Mouse (Mus musculus) heart, embryonic 11.5 days (tissue): ENCODE results near the gene Kctd12b. TPM values are rescaled to one million over a fixed set of nuclear protein-coding genes. Genes with fewer than 3 reads are reported as not detected.

Experiments
- ATAC-seq: fragments of 200-750 bp; cut with Nextera tagmentation; replicated peaks from 2 replicates; pipeline ENCODE4 v1.8.0; 2017; ENCODE audit warnings: moderate library complexity; ENCODE audit not compliant: insufficient number of reproducible peaks, low FRiP score, low TSS enrichment
- H3K27ac ChIP-seq: fragments of 300-500 bp; sonication (generic); 2 replicates; pipeline ENCODE4 v1.5.1; 2014; ENCODE audit warnings: mild to moderate bottlenecking, low read depth, low read length
- H3K27me3 ChIP-seq: fragments of 300-500 bp; sonication (generic); 2 replicates; pipeline ENCODE4 v1.6.1; 2014; ENCODE audit warnings: mild to moderate bottlenecking, low read length, mixed read lengths; ENCODE audit not compliant: control insufficient read depth, insufficient read depth
- H3K36me3 ChIP-seq: fragments of 300-500 bp; sonication (generic); 2 replicates; pipeline ENCODE4 v1.6.1; 2014; ENCODE audit warnings: mild to moderate bottlenecking, low read length, moderate library complexity, mixed read lengths; ENCODE audit not compliant: control insufficient read depth, insufficient read depth
- H3K4me1 ChIP-seq: fragments of 300-500 bp; sonication (generic); 2 replicates; pipeline ENCODE4 v1.6.1; 2014; ENCODE audit warnings: low read length; ENCODE audit not compliant: control insufficient read depth, insufficient read depth
- H3K4me2 ChIP-seq: fragments of 300-500 bp; sonication (generic); 2 replicates; pipeline ENCODE4 v1.6.1; 2014; ENCODE audit warnings: mild to moderate bottlenecking, moderate library complexity
- H3K4me3 ChIP-seq: fragments of 300-500 bp; sonication (generic); 2 replicates; pipeline ENCODE4 v1.5.1; 2014; ENCODE audit warnings: low read depth, low read length
- H3K9ac ChIP-seq: fragments of 300-500 bp; sonication (generic); 2 replicates; pipeline ENCODE4 v1.6.1; 2014; ENCODE audit warnings: mild to moderate bottlenecking, low read depth, low read length, moderate library complexity
- H3K9me3 ChIP-seq: fragments of 300-500 bp; sonication (generic); replicated peaks from 2 replicates; pipeline ENCODE4 v1.6.1; 2016; ENCODE audit warnings: low read length; ENCODE audit not compliant: control insufficient read depth
- WGBS: fragments of 180-500 bp; shearing (Covaris S2); extraction: QIAGEN DNeasy Blood & Tissue Kit; methylation state at CpG from one replicate; pipeline ENCODE4 v1.1.7; 2014; ENCODE audit not compliant: insufficient replicate concordance; 5-methylcytosine and 5-hydroxymethylcytosine counted together
- polyA plus RNA-seq: library from polyadenylated mRNA; unstranded; fragments of >200 nt; fragmentation: Nextera tagmentation; extraction: Ambion mirVana; gene quantifications from 2 replicates; pipeline ENCODE4 v1.2.1, GENCODE M21; 2014

The Kctd12b gene
- polyA plus RNA-seq, result 2.5 and 4.3 TPM in 2 replicates

GRCm38 (mm10) chrX:153695782-153696395 is at the start of gene Kctd12b:
TSS of gene Kctd12b (minus strand) at chrX:153696391.
- Histone ChIP-seq H3K4me2 (peak within 1 kb of the TSS; percentile 55), H3K27ac (0 out of 2 replicates have a peak within 1 kb of the TSS, but pooled peaks have one; percentile 35), H3K4me3 (peak within 1 kb of the TSS; percentile 37), H3K4me1 (no peaks in the 10 kb centered on the region), H3K9me3 (no peaks in the 10 kb centered on the region), H3K36me3 (no peaks in the 10 kb centered on the region), H3K9ac (peak within 1 kb of the TSS; percentile 60; the same call in 1 of the 2 replicates), H3K27me3 (no peaks in the 10 kb centered on the region)
- 22% methylated on average over 11 of the region's 11 CpGs for WGBS
- no peak for ATAC-seq

- no peak for ATAC-seq
- no peaks in the 10 kb centered on the region for H3K4me1 ChIP-seq
- WGBS, result 82% methylated on average over 3 of the region's 3 CpGs
- no peaks in the 10 kb centered on the region for H3K27me3 ChIP-seq
- H3K4me2 ChIP-seq, result no peak overlapping the region
- no peaks in the 10 kb centered on the region for H3K9me3 ChIP-seq
- H3K4me3 ChIP-seq, result no peak overlapping the region
- H3K27ac ChIP-seq, result no peak overlapping the region
- H3K9ac ChIP-seq, result no peak overlapping the region
- no peaks in the 10 kb centered on the region for H3K36me3 ChIP-seq
Observed at GRCm38 (mm10) chrX:153742493-153742892, 46.3 kb upstream of the Kctd12b start.

- no peak overlapping the region for H3K9ac ChIP-seq
- ATAC-seq, result no peak
- no peak overlapping the region for H3K27ac ChIP-seq
- H3K27me3 ChIP-seq, result no peaks in the 10 kb centered on the region
- no peak overlapping the region for H3K4me2 ChIP-seq
- WGBS, result 74% methylated on average over 4 of the region's 4 CpGs
- no peak overlapping the region for H3K4me3 ChIP-seq
- no peaks in the 10 kb centered on the region for H3K9me3 ChIP-seq
- H3K36me3 ChIP-seq, result no peaks in the 10 kb centered on the region
- no peaks in the 10 kb centered on the region for H3K4me1 ChIP-seq
Observed at GRCm38 (mm10) chrX:153735697-153736096, 39.5 kb upstream of the Kctd12b start.

GRCm38 (mm10) chrX:153724400-153724799 is 28.2 kb upstream of the Kctd12b start:
- Histone ChIP-seq H3K4me2 (peak overlapping the region; percentile 59), H3K4me1 (no peaks in the 10 kb centered on the region), H3K27me3 (no peaks in the 10 kb centered on the region), H3K27ac (no peak overlapping the region), H3K36me3 (no peaks in the 10 kb centered on the region), H3K4me3 (peak overlapping the region; percentile 53), H3K9me3 (no peaks in the 10 kb centered on the region), H3K9ac (no peak overlapping the region)
- no peak for ATAC-seq
- 34% methylated on average over 3 of the region's 3 CpGs for WGBS

GRCm38 (mm10) chrX:153723110-153723916 is 27.1 kb upstream of the Kctd12b start, which contains the start of gene Nbdy:
TSS of gene Nbdy (plus strand) at chrX:153723590.
- no peaks in the 10 kb centered on the region for H3K4me1 ChIP-seq
- peak within 1 kb of the TSS; percentile 50; the same call in 1 of the 2 replicates for H3K27ac ChIP-seq
- no peaks in the 10 kb centered on the region for H3K27me3 ChIP-seq
- H3K9me3 ChIP-seq, result no peaks in the 10 kb centered on the region
- H3K9ac ChIP-seq, result peak within 1 kb of the TSS; percentile 75
- H3K4me2 ChIP-seq, result peak within 1 kb of the TSS; percentile 59
- WGBS, result 11% methylated on average over 31 of the region's 32 CpGs
- H3K4me3 ChIP-seq, result peak within 1 kb of the TSS; percentile 53
- ATAC-seq, result peak; percentile 81
- no peaks in the 10 kb centered on the region for H3K36me3 ChIP-seq

- Histone ChIP-seq H3K27me3 (no peaks in the 10 kb centered on the region), H3K4me1 (no peaks in the 10 kb centered on the region), H3K36me3 (no peaks in the 10 kb centered on the region), H3K9ac (no peak overlapping the region), H3K4me3 (no peak overlapping the region), H3K4me2 (no peak overlapping the region), H3K27ac (no peak overlapping the region), H3K9me3 (no peaks in the 10 kb centered on the region)
- WGBS, result 28% methylated on average over 4 of the region's 4 CpGs
- no peak for ATAC-seq
Observed at GRCm38 (mm10) chrX:153719602-153720001, 23.4 kb upstream of the Kctd12b start.

- no peak overlapping the region for H3K9ac ChIP-seq
- 69% methylated on average over 2 of the region's 2 CpGs for WGBS
- no peak for ATAC-seq
Observed at GRCm38 (mm10) chrX:153716716-153717115, 20.5 kb upstream of the Kctd12b start.

GRCm38 (mm10) chrX:153707735-153708134 is 11.5 kb upstream of the Kctd12b start:
- no peaks in the 10 kb centered on the region for H3K36me3 ChIP-seq
- no peaks in the 10 kb centered on the region for H3K9me3 ChIP-seq
- H3K9ac ChIP-seq, result no peak overlapping the region
- no peaks in the 10 kb centered on the region for H3K4me1 ChIP-seq
- no peak overlapping the region for H3K4me2 ChIP-seq
- WGBS, result 25% methylated on average over 4 of the region's 4 CpGs
- no peak overlapping the region for H3K27ac ChIP-seq
- no peaks in the 10 kb centered on the region for H3K27me3 ChIP-seq
- H3K4me3 ChIP-seq, result no peak overlapping the region
- no peak for ATAC-seq

More at GRCm38 (mm10) chrX:153716716-153717115, 20.5 kb upstream of the Kctd12b start:
- no peaks in the 10 kb centered on the region for H3K27me3 ChIP-seq
- no peaks in the 10 kb centered on the region for H3K4me1 ChIP-seq
- H3K36me3 ChIP-seq, result no peaks in the 10 kb centered on the region
- no peak overlapping the region for H3K4me2 ChIP-seq
- no peak overlapping the region for H3K4me3 ChIP-seq
- no peaks in the 10 kb centered on the region for H3K9me3 ChIP-seq
- H3K27ac ChIP-seq, result no peak overlapping the region
